Mouse (Mus musculus) kidney, embryonic 14.5 days (tissue): Measurements from ENCODE around the gene Vwf. TPM values are rescaled to one million over a fixed set of nuclear protein-coding genes. Genes with fewer than 3 reads are reported as not detected.

Source experiments
- ATAC-seq: fragments of 200-750 bp; cut with Nextera tagmentation; 2 replicates; pipeline ENCODE4 v1.8.0; 2017; ENCODE audit warnings: moderate number of reproducible peaks, mild to moderate bottlenecking, moderate TSS enrichment, moderate library complexity; ENCODE audit not compliant: low FRiP score, low TSS enrichment
- H3K27ac ChIP-seq: fragments of 300-500 bp; sonication (generic); 2 replicates; pipeline ENCODE4 v1.5.1; 2014; ENCODE audit warnings: low read depth, mild to moderate bottlenecking, low read length, moderate library complexity, mixed read lengths
- H3K27me3 ChIP-seq: fragments of 300-500 bp; sonication (generic); 2 replicates; pipeline ENCODE4 v1.6.1; 2014; ENCODE audit warnings: mild to moderate bottlenecking, low read length; ENCODE audit not compliant: control insufficient read depth, insufficient read depth
- H3K36me3 ChIP-seq: fragments of 300-500 bp; sonication (generic); 2 replicates; pipeline ENCODE4 v1.6.1; 2014; ENCODE audit warnings: low read length, mixed read lengths; ENCODE audit not compliant: control insufficient read depth, insufficient read depth
- H3K4me1 ChIP-seq: fragments of 300-500 bp; sonication (generic); 2 replicates; pipeline ENCODE4 v1.6.1; 2014; ENCODE audit warnings: low read length, mixed read lengths; ENCODE audit not compliant: control insufficient read depth, insufficient read depth
- H3K4me2 ChIP-seq: fragments of 300-500 bp; sonication (generic); replicated peaks from 2 replicates; pipeline ENCODE4 v1.6.1; 2014; ENCODE audit warnings: low read depth, mild to moderate bottlenecking, low read length
- H3K4me3 ChIP-seq: fragments of 300-500 bp; sonication (generic); 2 replicates; pipeline ENCODE4 v1.5.1; 2014; ENCODE audit warnings: mild to moderate bottlenecking, low read length
- H3K9ac ChIP-seq: fragments of 300-500 bp; sonication (generic); 2 replicates; pipeline ENCODE4 v1.6.1; 2014; ENCODE audit warnings: low read depth, mild to moderate bottlenecking, low read length, moderate library complexity
- H3K9me3 ChIP-seq: fragments of 300-500 bp; sonication (generic); 2 replicates; pipeline ENCODE4 v1.6.1; 2016; ENCODE audit warnings: low read length; ENCODE audit not compliant: control insufficient read depth
- WGBS: fragments of 180-500 bp; shearing (Covaris S2); extraction: QIAGEN DNeasy Blood & Tissue Kit; methylation state at CpG from one replicate; pipeline ENCODE4 v1.1.7; 2014; 5-methylcytosine and 5-hydroxymethylcytosine counted together
- polyA plus RNA-seq: library from polyadenylated mRNA; unstranded; fragments of >200 nt; fragmentation: Nextera tagmentation; extraction: Ambion mirVana; gene quantifications from 2 replicates; pipeline ENCODE4 v1.2.1, GENCODE M21; 2014

Gene Vwf
- polyA plus RNA-seq, 1 experiment from 2014 or later, result 5.2 TPM

DNA sequence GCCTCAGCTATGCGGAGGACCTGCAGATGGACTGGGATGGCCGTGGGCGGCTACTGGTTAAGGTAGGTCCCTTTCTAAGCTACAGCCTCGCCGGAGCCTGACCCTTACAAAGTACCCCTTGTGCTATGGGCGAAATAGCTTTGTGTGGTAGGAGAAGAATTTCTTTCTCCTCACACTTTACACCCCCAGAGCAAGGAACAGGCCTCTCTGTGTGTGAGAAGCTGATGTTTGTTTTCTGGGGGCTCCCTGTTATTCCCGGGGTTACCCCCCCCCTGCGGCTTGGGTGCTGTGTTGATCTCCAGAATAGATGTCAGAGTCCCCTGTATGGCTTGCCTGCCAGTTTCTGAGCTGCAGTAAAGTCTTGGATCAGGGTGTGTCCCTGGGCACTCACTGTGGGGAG lies 54.1 kb downstream of the Vwf start:
- H3K4me2 ChIP-seq, result no peak overlapping the region
- 77% methylated on average over 8 of the region's 8 CpGs for WGBS
- no peak for ATAC-seq
- no peak overlapping the region for H3K4me3 ChIP-seq
- no peaks in the 10 kb centered on the region for H3K9me3 ChIP-seq
- H3K4me1 ChIP-seq, result 0 out of 2 replicates have a peak, but pooled peaks cover 3% of the 10 kb centered on the region
- no peaks in the 10 kb centered on the region for H3K27me3 ChIP-seq
- H3K27ac ChIP-seq, result no peak overlapping the region
- no peak overlapping the region for H3K9ac ChIP-seq
- H3K36me3 ChIP-seq, result no peaks in the 10 kb centered on the region

DNA sequence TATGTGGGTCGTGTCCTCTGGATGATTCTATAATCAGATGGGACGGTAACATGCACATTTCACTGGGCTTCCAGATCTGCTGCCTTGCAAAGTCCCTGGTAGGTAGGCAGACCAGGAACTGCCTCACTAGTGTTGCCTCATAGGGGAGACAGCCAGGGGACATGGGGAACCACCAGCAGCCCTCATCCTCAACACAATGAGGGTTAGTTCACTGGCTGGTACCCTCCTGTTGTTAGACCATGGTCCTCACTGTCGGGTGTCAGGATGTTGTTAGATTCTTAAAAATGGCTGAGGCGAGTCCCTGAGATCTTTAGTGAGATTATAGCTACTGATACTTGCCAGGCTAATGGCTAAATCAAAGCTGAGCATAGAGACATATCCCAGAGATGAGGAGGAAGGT lies 54.6 kb downstream of the Vwf start:
- no peak for ATAC-seq
- no peaks in the 10 kb centered on the region for H3K36me3 ChIP-seq
- no peak overlapping the region for H3K4me2 ChIP-seq
- H3K27me3 ChIP-seq, result no peaks in the 10 kb centered on the region
- no peaks in the 10 kb centered on the region for H3K9me3 ChIP-seq
- H3K4me3 ChIP-seq, result no peak overlapping the region
- H3K27ac ChIP-seq, result no peak overlapping the region
- H3K4me1 ChIP-seq, result 0 out of 2 replicates have a peak, but pooled peaks cover 3% of the 10 kb centered on the region
- WGBS, result 65% methylated on average over 4 of the region's 4 CpGs
- no peak overlapping the region for H3K9ac ChIP-seq

DNA sequence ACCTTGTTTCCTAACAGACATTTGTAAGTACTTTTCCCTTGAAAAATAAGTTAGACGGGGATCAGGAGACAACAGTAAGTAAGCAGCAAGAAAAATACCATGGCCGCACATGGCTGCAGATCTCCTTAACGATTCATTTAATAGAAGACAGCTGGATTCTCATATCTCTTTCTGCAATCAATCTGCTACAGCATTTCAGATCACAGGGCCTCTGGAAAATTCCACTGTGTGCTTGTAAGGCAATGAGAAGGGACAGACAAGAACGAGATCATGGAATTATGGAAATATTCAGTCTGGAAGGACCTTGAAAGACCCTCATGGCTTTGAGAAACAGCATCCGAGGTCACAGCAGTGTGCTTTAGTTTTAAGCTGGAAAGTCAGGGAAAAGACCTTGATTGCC lies 55.2 kb downstream of the Vwf start:
- ATAC-seq, result no peak
- no peak overlapping the region for H3K4me2 ChIP-seq
- no peak overlapping the region for H3K4me3 ChIP-seq
- no peak overlapping the region for H3K27ac ChIP-seq
- no peaks in the 10 kb centered on the region for H3K27me3 ChIP-seq
- H3K9ac ChIP-seq, result no peak overlapping the region
- 0 out of 2 replicates have a peak, but pooled peaks cover 3% of the 10 kb centered on the region for H3K4me1 ChIP-seq
- WGBS, result 57% methylated on average over 5 of the region's 5 CpGs
- H3K36me3 ChIP-seq, result no peaks in the 10 kb centered on the region
- no peaks in the 10 kb centered on the region for H3K9me3 ChIP-seq

- no peak for ATAC-seq
- no peak overlapping the region for H3K27ac ChIP-seq
- WGBS, result 75% methylated on average over 5 of the region's 5 CpGs
- no peaks in the 10 kb centered on the region for H3K27me3 ChIP-seq
- no peaks in the 10 kb centered on the region for H3K9me3 ChIP-seq
- no peaks in the 10 kb centered on the region for H3K36me3 ChIP-seq
- H3K4me3 ChIP-seq, result no peak overlapping the region
- no peak overlapping the region for H3K9ac ChIP-seq
- no peak overlapping the region for H3K4me2 ChIP-seq
- H3K4me1 ChIP-seq, result 0 out of 2 replicates have a peak, but pooled peaks cover 3% of the 10 kb centered on the region
These were observed 55.8 kb downstream of the Vwf start for GRCm38 (mm10) chr6:125602354-125602753.

DNA sequence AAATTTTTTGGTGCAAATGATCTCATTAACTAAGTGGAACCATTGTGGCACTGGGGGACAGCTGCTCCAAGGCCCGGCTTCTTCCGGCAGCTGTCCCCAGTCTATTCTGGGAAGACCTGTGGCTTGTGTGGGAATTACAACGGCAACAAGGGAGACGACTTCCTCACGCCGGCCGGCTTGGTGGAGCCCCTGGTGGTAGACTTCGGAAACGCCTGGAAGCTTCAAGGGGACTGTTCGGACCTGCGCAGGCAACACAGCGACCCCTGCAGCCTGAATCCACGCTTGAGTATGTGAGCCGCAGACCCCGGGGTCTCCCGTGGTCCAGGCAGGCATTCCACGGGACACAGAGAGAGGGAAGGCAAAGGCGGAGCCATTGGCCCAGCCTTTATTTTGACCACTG lies 56.7 kb downstream of the Vwf start:
- peak; percentile 59 for ATAC-seq
- H3K4me3 ChIP-seq, result no peak overlapping the region
- no peaks in the 10 kb centered on the region for H3K27me3 ChIP-seq

GRCm38 (mm10) chr6:125603678-125604462 lies 57.3 kb downstream of the Vwf start:
- Histone ChIP-seq H3K4me1 (0 out of 2 replicates have a peak, but pooled peaks cover 3% of the 10 kb centered on the region), H3K4me3 (no peak overlapping the region), H3K27me3 (no peaks in the 10 kb centered on the region), H3K9ac (no peak overlapping the region), H3K36me3 (no peaks in the 10 kb centered on the region), H3K4me2 (no peak overlapping the region; the same call in 1 of the 2 replicates), H3K27ac (no peak overlapping the region), H3K9me3 (no peaks in the 10 kb centered on the region)
- 80% methylated on average over 26 of the region's 26 CpGs for WGBS
- no peak for ATAC-seq

More for the DNA sequence above, 56.7 kb downstream of the Vwf start:
- Histone ChIP-seq H3K36me3 (no peaks in the 10 kb centered on the region), H3K9ac (no peak overlapping the region), H3K4me2 (peak overlapping the region; percentile 30), H3K9me3 (no peaks in the 10 kb centered on the region), H3K27ac (no peak overlapping the region), H3K4me1 (0 out of 2 replicates have a peak, but pooled peaks cover 3% of the 10 kb centered on the region)
- 6% methylated on average over 18 of the region's 18 CpGs for WGBS

DNA sequence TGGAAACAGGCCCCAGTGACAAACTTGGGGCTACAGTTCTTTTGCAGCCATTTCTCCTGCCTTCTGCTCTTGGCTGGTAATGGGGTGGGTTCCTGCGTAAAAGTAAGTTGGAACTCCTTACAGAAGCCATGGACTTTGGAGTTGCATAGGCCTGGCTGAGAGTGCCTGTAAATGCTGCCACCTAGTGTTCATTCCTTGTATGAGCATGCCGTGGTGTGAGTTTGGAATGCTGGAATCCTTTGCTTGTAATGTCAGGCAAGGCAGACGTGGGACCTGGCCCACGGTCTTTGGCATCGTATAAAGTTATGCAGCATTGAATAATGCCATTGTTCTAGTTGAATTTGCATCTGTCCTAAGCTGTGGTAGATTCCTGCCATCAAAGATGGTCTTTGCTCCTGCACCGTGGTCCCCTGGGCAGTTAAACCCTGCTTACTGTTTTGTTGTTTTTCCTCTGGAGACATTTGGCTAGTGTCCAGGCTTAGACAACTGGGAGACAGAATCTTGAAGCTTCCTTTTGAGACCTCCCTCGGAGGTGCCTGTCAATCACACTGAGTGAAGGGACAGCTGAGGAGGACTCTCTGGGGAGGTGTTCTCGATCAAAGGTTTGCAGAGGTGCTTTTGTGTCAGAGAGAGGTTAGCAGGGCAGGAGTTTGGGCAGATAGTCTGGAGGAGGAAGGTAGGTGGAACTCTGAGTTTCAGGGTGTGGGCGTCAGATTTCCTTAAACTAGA lies 58.1 kb downstream of the Vwf start:
- no peaks in the 10 kb centered on the region for H3K27me3 ChIP-seq
- peak; percentile 41; the same call in 1 of the 2 replicates for ATAC-seq
- no peak overlapping the region for H3K27ac ChIP-seq
- no peak overlapping the region for H3K4me2 ChIP-seq
- H3K9me3 ChIP-seq, result no peaks in the 10 kb centered on the region
- 21% methylated on average over 9 of the region's 9 CpGs for WGBS
- no peak overlapping the region for H3K9ac ChIP-seq
- H3K36me3 ChIP-seq, result no peaks in the 10 kb centered on the region
- 0 out of 2 replicates have a peak, but pooled peaks cover 3% of the 10 kb centered on the region for H3K4me1 ChIP-seq
- H3K4me3 ChIP-seq, result no peak overlapping the region

DNA sequence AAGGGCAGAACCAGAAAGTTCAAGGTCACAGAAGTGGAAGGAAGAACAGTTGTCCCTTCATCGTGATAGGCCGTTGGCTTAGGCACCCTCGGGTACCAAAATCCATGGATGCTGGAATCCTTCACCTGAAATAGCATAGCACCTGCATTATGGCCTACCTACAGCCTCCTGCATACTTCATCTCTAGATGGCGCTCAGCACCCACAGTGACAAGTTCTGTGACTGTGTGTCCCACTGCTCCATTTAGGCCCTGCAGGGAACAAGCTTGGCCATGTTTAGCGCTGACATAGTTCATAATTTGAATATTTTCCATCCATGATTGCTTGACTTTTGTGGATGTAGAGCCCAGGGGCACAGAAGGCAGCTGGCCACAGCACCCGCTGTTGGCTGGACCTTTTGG lies 62.5 kb downstream of the Vwf start:
- no peaks in the 10 kb centered on the region for H3K9me3 ChIP-seq
- no peak overlapping the region for H3K4me3 ChIP-seq
- no peaks in the 10 kb centered on the region for H3K36me3 ChIP-seq
- no peak overlapping the region for H3K27ac ChIP-seq
- no peak overlapping the region for H3K9ac ChIP-seq
- no peak for ATAC-seq
- H3K27me3 ChIP-seq, result no peaks in the 10 kb centered on the region
- no peaks in the 10 kb centered on the region for H3K4me1 ChIP-seq
- 69% methylated on average over 6 of the region's 6 CpGs for WGBS
- no peak overlapping the region for H3K4me2 ChIP-seq

GRCm38 (mm10) chr6:125617855-125618254 lies 71.3 kb downstream of the Vwf start:
- Histone ChIP-seq H3K27ac (no peak overlapping the region), H3K9me3 (no peaks in the 10 kb centered on the region)

More at GRCm38 (mm10) chr6:125617855-125618254, 71.3 kb downstream of the Vwf start:
- no peak overlapping the region for H3K9ac ChIP-seq
- H3K4me1 ChIP-seq, result no peaks in the 10 kb centered on the region
- no peaks in the 10 kb centered on the region for H3K27me3 ChIP-seq
- H3K4me3 ChIP-seq, result no peak overlapping the region
- ATAC-seq, result no peak
- 96% methylated on average over 1 of the region's 1 CpGs for WGBS
- no peaks in the 10 kb centered on the region for H3K36me3 ChIP-seq
- no peak overlapping the region for H3K4me2 ChIP-seq
